Mouse (Mus musculus) layer of hippocampus, postnatal 14 days (tissue): ENCODE results near the gene Cntn5. TPM values are rescaled to one million over a fixed set of nuclear protein-coding genes. Genes with fewer than 3 reads are reported as not detected.

Source experiments
- DNase-seq, 2 experiments: peaks; one replicate each; pipeline ENCODE4 v3.0.0; 2021 to 2022; ENCODE audit warnings: low spot score in 2 of 2, mixed read lengths in 1 of 2
- long read RNA-seq, 2 experiments: library from polyadenylated mRNA; stranded (forward); transcript quantifications; one replicate each; pipeline ENCODE4 v2.0.0; 2021
- total RNA-seq, 2 experiments: library from RNA; stranded (reverse); gene quantifications; 2 replicates each; pipeline ENCODE4 v1.2.3; 2021

Cntn5 gene
- 10 to 100 TPM in 1 of 2 experiments, 1 to 10 TPM in 1; 9.7 to 15.3 TPM for total RNA-seq
- long read RNA-seq, experiment 1, result 0 reads
- long read RNA-seq, experiment 2, partial matches to known transcripts, result 3 of 3 reads
- long read RNA-seq, experiment 2, other reads (novel, unspliced or antisense), result 0 of 3 reads

DNA sequence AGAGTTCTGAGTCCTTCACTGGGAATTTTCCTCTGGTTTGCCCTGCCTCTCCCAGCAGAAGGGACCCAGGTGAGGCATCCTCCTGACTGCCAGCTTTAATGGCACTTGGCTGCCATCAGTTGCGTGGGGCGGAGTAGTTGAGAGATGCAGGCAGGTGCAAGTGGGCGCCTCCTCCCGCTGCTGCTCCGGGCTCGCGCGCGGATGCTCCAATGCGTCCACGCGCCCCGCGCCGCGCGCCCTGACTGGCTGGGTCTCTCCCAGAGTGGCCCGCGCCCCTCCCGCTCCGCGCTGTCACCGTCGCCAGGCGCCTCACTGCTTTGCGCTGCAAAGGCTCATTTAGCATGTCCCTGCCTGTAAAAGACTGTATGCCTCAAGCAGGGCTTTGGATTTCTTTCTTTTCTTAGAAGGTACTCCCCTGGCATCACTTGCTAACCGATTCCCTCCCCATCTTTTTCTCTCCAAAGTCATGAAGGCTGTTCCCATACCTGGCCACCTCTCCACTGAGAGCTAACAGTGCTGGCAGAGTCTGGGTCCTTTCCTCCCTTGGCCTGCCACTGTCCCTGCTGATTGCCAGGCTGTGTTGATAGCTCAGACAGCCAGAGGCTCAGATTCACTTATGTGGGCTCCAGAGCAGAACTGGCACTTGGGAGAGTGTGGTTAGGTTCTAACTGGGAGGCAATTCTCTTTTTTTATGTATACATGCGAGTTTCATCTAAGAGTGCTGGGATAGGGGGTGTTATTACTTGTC is at the start of gene Cntn5:
Gene Cntn5 (minus strand): TSS at position 160 of the 748 bp plus-strand sequence.
- DNase-seq, result peak; percentile 63 to 69

DNA sequence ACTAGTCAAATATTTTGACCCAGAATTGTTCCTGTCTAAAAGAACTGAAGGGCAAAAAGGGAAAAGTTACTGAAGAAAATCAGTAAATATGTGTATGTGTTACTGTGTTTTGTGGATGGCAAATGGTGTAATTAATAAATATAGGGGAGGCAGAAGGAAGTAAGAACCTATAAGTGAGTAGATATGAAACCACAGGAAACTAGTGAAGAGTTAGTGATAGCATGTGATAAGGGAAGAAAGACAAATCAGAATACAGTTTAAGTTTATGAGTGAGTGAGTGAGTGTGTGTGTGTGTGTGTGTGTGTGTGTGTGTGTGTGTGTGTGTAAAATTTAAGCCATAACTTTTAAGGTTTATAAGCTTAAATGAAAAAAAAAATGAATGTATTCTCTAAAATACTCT is 45.9 kb upstream of the Cntn5 start:
- DNase-seq, result no peak

DNA sequence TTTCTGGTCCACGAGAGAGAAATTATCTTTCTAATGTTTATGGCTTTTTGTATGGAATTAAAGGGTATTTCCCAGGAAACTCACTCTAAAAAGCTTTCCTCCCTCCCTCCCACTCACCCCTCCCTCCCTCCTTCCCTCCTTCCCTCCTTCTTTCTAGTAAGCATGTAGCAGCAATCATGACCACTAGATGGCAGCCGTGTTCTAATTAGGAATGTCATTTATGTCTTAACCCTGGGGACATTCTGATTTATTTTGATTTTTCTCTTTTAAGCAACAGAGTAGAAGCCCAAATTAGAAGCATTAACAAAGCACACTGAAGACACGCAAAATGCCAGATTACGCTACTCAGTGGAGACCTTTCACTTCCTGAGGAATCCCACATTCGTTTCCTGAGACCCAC is 5.0 kb upstream of the Cntn5 start:
- peak; percentile 68 to 81 for DNase-seq

DNA sequence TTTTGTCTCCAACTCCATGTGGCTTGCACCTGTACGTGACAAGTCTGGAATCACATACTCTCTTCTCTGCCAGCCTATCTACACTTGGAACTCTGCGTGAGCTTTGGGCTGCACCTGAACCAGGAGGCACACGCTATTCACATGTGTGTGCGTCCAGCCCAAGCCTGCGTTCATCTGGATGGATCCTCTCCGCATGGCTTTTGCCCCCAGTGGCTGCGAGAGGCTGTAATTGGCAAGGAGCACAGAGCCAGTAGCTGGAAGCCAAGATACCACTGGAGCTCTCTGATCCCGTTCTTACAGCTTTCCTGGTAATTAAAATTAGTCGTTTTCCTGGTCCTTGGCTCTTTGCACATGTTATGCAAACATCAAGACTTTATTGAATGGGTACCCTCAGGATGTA is 1.1 kb upstream of the Cntn5 start:
- peak in 1 of 2 experiments; percentile 15 for DNase-seq

DNA sequence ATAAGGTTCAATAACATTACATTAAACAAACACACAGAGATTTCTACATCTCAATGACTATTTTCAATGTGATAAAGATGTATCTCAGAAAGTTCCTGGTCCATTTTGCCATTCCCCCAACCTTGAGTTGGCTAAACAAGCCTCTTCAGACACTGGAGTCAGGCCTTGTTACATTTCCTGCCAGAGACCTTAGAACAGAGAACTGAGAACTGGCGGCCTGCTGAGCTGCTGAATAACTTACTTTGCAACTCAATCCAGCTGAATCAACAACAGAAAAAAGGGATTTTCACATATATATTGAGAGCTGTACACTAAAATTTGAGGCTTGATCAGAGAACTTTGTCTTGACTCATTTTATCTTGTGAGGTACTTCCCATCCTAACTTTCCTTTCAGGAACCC is 24.8 kb downstream of the Cntn5 start:
- no peak for DNase-seq

DNA sequence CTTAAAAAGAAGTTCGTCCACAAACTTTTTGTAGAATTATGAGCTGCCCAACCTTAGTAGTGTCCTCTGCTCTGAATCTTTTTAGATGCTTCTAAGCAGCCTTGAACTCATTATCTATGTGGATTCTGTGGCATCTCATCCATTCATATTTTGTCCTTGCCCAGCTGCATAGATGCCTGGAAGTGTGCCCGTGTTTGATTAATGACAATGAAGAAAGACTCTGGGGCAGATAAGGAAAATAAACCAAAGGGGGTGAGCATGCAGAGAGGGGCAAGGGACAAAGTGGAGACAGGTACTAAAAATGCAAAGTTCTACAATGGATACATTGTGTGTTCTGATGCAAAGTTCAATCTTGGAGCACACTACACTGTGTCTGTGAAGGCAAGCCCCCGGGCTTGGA is 30.7 kb downstream of the Cntn5 start:
- DNase-seq, result no peak

DNA sequence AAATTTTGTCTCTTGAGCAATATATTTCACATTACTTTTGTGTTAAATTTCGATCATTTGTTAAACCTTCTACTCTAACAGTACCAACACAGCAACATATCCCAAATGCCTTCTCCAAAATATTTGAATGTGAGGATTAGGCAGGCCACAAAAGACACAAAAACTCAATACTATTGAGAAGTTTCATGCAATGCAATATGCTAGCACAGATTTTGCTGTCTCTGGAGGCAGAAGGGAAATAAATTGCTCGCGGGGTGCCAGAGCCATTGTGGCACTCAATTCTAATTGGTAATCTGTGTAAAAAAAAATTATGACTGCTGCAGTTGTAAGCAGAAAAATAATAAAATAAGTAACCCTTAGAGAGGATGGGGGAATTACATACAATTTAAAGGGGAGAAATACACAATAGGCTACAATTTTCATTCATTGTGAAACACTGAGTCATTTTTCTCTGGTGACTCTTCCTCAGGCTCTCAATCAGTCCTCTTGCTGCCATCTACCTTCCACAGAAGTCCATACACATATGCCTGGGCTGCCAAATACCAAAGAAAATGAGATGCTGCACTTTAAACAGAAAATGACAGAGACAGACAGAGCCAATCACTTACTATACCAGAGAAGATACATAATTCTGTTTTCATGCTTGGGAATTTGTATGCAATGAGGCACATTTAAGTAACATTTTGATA is 48.2 kb downstream of the Cntn5 start:
- DNase-seq, result peak in 1 of 2 experiments; percentile 56

DNA sequence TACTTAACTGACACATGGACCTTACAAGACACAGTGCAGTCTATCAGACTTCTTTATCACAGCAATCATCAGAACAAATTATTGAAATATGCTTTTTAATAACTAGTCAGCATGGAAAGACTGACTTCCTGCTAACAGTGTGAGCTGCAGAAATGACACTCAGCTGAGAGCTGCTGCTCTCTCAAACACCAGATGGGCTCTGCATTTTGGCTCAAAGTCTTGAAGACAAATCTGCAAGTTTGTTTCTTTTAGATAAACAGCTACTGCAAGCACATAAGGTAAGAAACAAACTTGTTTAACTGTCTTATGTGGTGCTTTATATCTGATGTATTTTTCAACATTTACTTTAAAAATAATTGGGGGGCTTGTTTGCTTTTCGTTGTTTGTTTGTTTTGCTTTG is 87.9 kb downstream of the Cntn5 start:
- peak in 1 of 2 experiments; percentile 13 for DNase-seq

DNA sequence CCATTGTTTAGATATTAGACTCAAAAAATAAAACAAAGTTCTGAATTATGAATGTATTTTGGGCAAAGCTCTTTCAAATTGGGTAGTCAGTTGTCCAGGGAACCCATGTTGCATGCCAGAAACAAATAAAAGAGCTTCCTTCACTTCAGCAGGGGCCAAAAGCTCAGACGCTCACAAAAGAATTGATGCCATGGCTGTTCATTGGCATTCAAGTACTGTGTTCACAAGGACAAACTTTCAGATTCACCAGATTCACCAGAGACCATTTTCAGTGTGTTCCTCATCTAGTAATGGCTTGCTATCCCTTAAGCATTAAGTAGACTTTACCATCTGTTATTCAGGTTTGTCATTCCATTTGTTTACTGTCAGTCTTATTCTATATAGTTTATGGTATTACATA is 107.4 kb downstream of the Cntn5 start:
- peak in 1 of 2 experiments; percentile 19 for DNase-seq

DNA sequence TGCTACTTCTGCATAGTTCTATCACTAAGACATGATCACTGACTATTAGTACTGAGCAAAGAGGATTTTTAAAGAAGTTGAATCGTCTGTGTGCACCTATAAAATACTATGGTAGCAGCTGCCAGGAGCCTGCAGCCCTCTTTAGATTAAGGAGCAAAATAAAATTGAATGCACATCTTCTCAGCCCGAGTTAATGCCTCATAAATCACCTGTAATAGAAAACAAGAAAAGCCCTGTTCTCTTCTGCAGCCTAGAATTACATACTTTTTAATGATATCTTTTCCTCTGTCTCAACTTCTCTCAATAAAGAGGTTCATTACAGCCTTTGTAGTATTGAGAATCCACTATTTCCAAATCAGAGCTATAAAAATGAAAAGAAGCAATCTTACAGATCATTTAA is 109.5 kb downstream of the Cntn5 start:
- DNase-seq, result no peak

DNA sequence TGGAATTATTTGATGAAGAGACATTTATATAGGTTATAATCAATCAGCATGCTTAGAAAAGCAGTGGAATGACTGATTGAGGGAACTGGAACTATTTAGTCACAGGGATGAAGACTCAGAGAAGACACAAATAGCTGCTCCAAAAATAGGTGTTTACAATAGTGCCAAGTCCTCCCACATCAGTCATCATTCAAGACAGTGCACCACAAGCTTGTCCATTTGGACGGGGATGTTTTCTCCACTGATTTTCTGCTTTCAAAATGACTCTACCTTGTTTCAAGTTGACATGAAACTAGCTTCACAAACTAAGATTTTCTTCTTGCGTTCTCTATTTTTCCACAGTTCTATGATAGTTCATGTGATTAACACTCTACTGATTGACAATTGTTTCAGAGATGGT is 172.7 kb downstream of the Cntn5 start:
- no peak for DNase-seq

DNA sequence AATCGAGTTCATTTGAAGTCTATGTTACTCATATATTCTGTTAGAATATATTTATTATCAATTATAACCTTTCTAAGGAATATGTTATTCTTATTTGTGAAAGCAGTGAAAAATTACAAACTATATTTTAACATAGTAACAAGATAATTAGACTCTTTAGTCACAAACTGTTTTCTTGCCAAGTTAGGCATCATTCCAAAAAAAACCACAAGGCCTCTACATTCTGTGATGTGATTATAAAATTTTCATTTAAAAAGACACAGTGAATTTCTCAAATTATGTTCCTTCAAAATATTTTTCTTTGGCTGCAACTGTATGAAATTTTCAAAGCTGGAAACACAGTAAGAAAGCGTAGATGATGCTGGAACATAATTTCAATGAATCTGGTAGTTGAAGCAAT is 180.4 kb downstream of the Cntn5 start:
- DNase-seq, result peak in 1 of 2 experiments; percentile 41

DNA sequence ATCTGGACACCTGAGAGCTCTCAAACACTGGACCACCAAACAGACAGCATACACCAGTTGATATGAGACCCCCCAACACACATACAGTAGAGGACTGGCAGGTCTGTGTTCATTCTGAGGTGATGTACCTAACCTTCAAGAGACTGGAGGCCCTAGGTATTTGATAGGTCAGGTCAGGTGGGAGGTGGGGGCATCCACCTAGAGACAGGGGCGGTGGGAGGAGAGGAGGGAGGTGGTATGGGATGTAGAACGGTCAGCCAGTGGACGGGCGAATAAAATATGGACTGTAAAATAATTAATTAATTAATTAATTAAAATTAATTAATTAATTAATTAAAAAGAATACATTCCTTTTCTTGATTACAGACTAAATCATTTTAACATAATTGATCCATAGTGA is 182.5 kb downstream of the Cntn5 start:
- DNase-seq, result no peak

DNA sequence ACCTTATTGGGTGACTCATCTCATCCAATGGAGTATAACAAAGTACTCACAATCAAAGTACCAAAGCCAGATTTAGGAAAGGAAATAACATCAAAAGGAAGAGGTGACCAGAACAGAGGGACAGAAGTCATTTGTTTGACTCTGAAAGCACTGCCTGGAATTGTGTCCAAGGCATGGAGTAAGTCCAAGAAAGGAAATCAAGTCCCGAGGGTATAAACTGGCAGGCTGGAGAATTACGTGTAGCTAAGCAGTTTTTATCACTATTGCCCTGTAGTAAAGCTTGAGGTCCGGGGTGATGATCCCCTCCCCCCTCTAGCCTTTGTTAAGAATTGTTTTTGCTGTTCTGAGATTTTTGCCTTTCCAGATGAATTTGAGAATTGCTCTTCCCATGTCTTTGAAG is 185.6 kb downstream of the Cntn5 start:
- no peak for DNase-seq

DNA sequence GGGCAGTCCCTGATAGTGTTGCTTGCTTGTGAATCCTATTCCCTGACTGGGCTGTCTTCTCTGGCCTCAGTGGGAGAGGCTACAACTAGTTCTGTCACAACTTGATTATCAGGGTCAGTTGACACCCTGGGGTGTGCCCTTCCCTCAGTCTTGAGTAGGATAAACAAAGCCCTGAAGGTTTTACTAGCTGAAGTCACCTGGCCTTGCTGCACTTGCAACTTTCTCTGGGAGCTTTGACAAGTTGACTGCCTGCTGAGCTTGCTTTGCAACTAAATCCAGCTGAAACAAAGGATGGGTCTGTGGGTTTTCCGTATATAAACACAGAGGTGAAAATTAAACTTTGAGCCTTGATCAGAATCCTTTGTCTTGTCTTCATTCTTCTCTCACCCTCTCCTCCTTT is 190.9 kb downstream of the Cntn5 start:
- DNase-seq, result no peak

DNA sequence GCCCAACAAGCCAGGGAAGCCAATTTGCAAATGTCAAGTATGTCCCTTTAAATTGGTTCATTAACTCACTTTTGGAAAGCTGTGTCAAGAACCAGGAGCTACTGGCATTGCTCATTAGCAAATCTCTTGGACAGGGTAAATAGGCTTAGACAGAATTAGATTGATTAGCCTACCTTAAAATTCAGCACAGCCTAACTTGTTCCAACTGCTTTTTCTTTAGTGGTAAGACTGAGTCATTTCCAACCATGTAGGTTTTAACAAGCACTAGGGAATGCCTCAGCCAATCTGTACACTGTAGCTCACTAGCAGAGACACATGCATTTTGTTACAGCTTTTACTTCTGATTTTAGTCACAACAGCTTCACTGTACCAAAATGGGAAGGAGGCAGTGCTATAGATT is 222.9 kb downstream of the Cntn5 start:
- DNase-seq, result no peak

DNA sequence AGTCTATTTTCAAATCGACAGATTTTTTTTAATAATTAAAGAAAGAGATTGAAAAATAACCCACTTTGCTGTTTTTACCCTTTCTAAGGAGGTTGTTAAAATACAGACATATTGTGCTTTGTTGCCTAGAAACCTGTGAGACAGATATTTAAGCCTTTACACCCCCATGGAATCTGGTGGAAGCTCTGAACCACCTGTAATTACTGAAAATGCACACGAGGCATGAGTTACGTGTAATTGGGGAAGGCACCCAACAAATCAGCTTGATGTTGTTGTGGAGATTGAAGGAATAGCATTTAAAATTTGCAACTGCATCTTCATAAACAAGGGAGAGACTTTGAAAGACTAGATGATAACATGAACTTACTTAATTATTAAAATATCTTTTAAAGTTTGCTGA is 223.4 kb downstream of the Cntn5 start:
- DNase-seq, result peak in 1 of 2 experiments; percentile 18

DNA sequence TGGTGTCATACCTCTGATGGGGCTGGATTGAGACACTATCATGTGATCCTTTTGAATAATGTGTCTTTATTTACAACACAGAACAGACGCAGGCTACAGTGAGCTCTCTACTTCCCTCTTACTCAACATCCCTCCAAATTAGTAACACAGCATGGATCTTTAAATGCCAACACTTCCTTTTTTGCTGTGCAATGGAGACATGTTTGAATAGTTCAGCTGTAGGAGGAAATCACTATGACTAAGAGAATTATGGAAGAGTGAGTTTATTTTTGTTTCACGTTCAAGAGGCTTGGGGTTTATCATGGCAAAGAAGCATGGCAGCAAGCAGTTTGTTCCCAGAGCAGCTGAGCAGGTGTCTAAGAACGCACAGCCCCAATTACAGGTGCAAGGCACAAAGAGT is 235.9 kb downstream of the Cntn5 start:
- no peak for DNase-seq

DNA sequence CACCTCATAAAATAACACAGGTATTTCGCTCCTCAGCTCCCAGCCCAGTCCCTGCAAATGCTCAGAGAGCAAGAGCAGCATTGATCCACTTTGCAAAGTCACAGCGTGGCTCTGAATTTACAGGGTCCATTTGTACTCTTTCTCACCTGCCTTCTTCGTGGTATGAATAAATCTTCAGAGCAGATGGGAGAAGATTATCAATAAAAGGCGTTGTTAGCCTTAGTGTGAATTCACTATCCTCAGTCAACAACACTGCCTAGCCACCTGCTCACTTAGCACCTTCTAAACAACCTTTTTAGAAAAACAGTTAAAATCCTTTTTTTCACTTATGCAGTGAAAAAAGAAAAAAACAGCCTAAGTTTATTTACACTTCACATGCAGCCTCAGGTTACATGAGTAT is 237.1 kb downstream of the Cntn5 start:
- no peak for DNase-seq

DNA sequence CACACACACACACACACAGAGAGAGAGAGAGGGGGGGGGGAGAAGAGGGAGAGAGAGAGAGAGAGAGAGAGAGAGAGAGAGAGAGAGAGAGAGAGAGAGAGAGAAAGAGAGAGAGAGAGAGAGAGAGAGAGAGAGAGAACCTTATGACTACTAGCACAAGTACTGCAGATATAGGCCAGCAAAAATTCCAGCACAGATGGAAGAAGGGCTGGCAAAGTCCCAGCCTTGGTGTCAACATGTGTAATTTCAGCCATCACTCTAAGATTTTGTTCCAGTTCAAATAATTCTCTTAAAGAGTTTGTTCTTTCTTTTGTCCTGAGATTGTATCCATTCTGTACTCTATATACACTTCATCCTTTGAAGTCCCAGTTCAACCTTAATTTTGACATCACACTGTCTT is 238.8 kb downstream of the Cntn5 start:
- no peak for DNase-seq

DNA sequence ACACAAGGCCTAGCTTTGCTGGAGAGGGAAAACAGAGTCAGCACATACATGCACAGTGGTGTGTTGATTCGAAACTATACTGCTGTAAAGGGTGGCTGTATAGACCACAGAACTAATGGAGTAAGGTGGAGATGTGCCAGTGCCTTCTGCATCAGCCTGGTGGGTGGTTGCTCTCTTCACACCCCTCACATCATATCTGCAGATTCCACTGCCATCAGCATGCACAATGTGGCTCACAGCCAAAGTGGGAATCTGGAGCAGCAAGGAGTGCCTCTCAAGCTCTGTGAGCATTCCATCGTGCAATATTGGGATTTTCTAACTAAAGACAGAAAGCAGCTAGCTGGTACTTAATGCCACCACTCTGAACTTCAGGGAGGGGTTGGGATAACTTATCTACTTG is 241.5 kb downstream of the Cntn5 start:
- DNase-seq, result peak; percentile 27 to 38

DNA sequence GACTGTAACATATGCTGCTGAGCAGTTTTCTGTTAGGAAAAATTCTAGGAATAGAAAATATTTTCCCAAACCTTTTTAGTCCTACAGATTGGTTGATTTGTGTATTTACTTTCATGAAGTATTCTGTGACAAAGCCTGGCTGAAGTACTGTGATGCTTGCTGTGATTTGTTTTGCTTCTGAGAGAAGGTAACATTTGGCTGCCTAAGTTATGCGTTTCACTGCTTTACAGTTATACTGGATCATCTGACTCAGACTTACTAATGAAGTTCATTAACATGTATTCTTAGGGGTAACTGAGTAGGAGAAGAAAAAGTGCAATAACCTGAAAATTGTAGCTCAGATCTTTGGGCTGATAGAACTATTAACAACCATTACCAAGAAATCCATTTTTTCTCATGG is 245.1 kb downstream of the Cntn5 start:
- no peak for DNase-seq

DNA sequence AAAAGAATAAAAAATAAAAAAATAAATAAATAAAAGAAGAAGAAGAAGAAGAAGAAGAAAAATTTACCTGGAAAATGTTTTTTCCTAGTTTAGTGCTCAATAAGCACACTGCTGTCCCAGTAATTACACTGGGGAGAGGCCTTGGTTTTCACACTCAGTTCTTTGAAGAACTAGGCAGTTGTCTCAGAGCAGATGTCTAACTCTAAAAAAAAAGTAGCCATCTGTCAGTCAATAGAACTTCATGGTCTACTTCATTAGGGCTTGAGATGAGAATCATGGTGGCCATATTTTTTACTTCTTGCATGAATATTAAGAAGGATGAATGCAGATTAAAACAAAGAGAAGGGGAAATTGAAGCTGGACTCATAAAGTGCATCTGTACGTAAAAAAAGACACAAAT is 246.5 kb downstream of the Cntn5 start:
- DNase-seq, result no peak
